8 mouse cellular contexts compared by ENCODE assay signal in the genomic region with DNA sequence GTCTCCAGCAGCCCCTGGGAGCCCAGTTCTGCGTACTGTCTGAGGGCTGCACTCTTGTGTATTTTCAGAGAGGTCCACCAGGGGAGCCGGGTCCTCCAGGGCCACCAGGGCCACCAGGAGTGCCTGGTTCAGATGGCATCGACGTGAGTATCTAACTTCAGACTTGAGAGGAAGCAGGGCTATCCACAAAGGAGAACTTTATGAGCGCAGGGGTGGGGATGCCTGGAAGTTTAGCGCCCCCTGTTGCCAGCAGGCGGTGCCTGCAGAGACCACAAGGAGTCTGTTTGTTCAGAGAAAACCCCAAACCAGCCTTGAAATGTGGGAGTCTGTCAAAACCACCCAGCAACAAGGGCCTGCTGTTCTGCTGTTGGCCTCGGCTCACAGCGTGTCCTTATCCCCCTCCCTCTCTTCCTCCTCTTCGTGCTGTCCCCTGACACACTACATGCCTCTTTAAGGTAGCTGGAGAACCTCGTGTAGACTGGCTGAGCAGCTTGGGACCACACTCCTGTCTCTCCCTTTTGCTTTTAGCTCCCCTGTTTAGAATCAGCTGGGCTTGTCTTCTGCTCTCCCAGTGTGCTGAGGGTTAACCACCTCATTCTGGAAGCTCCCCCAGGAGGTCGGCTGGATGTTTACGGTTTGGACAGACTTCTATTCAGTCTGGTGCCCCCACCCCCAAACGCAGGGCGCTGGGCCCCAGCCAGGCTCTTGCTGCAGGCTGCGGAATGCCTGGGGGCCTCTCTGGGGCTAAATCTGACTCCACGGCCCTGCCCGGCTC. TPM values are rescaled to one million over a fixed set of nuclear protein-coding genes. Genes with fewer than 3 reads are reported as not detected.
DNase-seq lines count a peak whose midpoint lies in the region; ATAC-seq lines count a peak whose summit lies in the region.

No protein-coding gene starts in this region.

- H3K36me3 ChIP-seq in forebrain, embryonic 13.5 days (ENCODE audit: poor library complexity, severe bottlenecking), result no peaks in the 10 kb centered on the region

- 0 out of 2 replicates have a peak overlapping the region, but pooled peaks have one; percentile 19 for H3K27ac ChIP-seq in forebrain, embryonic 13.5 days

- peaks cover 22% of the 10 kb centered on the region for H3K4me1 ChIP-seq in forebrain, embryonic 13.5 days

- WGBS in forebrain, embryonic 13.5 days, result 6% methylated on average over 18 of the region's 18 CpGs

- ATAC-seq in forebrain, embryonic 13.5 days, result peak; percentile 61
- peak; percentile 82 to 86 for ATAC-seq in hematopoietic stem cell, adult 5-6 weeks (replicated peaks in 1 of 2; ENCODE audit: insufficient read depth in 1 of 2, low FRiP score in 2 of 2, low TSS enrichment in 1 of 2, low read depth in 1 of 2, poor library complexity in 2 of 2, severe bottlenecking in 2 of 2)

- no peak overlapping the region for H3K4me3 ChIP-seq in forebrain, embryonic 13.5 days

- peak; percentile 65 for DNase-seq in MEL-GATA-1-ER (ENCODE audit: extremely low read depth, low read depth)
- DNase-seq in cerebellum, adult 11 months, result peak; percentile 65
- DNase-seq in layer of hippocampus, postnatal 10 days (ENCODE audit: low spot score in 2 of 2), result peak; percentile 80 to 84
- DNase-seq in lung, postnatal 10 days, result peak; percentile 82
- DNase-seq in ovary, postnatal 14 days (ENCODE audit: low spot score), result peak; percentile 59
- DNase-seq in thymus, postnatal 25 days, result peak; percentile 63

- peaks cover 34% of the 10 kb centered on the region for H3K27me3 ChIP-seq in forebrain, embryonic 13.5 days

- H3K9ac ChIP-seq in forebrain, embryonic 13.5 days, result peak overlapping the region; percentile 5; the same call in 1 of the 2 replicates

- no peaks in the 10 kb centered on the region for H3K9me3 ChIP-seq in forebrain, embryonic 13.5 days (replicated peaks)

- peak overlapping the region; percentile 27 for H3K4me2 ChIP-seq in forebrain, embryonic 13.5 days

RNA-seq across cellular contexts. Expression of a gene that starts 1.9 kb away (rescaled TPM):
- polyA plus RNA-seq in forebrain, embryonic 13.5 days (2015; fragmentation: Nextera tagmentation; extraction: Ambion mirVana), result 1.6 and 1.9 TPM in 2 replicates
- 0.06 TPM in 1 of 2 replicates, not detected in the other for total RNA-seq in hematopoietic stem cell, adult 5-6 weeks (2017)
- total RNA-seq in layer of hippocampus, postnatal 10 days (2021), result 10 to 100 TPM in 1 of 2 experiments, 1 to 10 TPM in 1; 8.7 to 11.4 TPM

RNA-seq across cellular contexts. Expression of a gene that starts 24.0 kb away (rescaled TPM):
- polyA plus RNA-seq in forebrain, embryonic 13.5 days (2015; fragmentation: Nextera tagmentation; extraction: Ambion mirVana), result 22.2 and 22.7 TPM in 2 replicates
- total RNA-seq in hematopoietic stem cell, adult 5-6 weeks (2017), result 50.3 and 52.8 TPM in 2 replicates
- total RNA-seq in layer of hippocampus, postnatal 10 days (2021), result 100 to 1,000 TPM; 123 to 131 TPM

RNA-seq across cellular contexts. Expression of a gene that starts 57.0 kb away (rescaled TPM):
- 28.1 and 30.5 TPM in 2 replicates for polyA plus RNA-seq in forebrain, embryonic 13.5 days (2015; fragmentation: Nextera tagmentation; extraction: Ambion mirVana)
- total RNA-seq in hematopoietic stem cell, adult 5-6 weeks (2017), result 64.8 and 73.0 TPM in 2 replicates
- total RNA-seq in layer of hippocampus, postnatal 10 days (2021), result 10 to 100 TPM; 23.3 to 24.4 TPM
